Mouse (Mus musculus) stomach, postnatal 0 days (tissue): Measurements from ENCODE around the gene Hspb1. TPM values are rescaled to one million over a fixed set of nuclear protein-coding genes. Genes with fewer than 3 reads are reported as not detected.

Experiments used
- ATAC-seq: fragments of 200-750 bp; cut with Nextera tagmentation; 2 replicates; pipeline ENCODE4 v1.8.0; 2017; ENCODE audit not compliant: low FRiP score, low TSS enrichment
- DNase-seq: peaks from one replicate; pipeline ENCODE4 v3.0.0-alpha.2; 2016; ENCODE audit warnings: low spot score
- H3K27ac ChIP-seq: fragments of 300-500 bp; sonication (generic); replicated peaks from 2 replicates; pipeline ENCODE4 v1.5.1; 2014; ENCODE audit warnings: mild to moderate bottlenecking, control low read depth
- H3K27me3 ChIP-seq: fragments of 300-500 bp; sonication (generic); 2 replicates; pipeline ENCODE4 v1.6.1; 2014; ENCODE audit warnings: low read length; ENCODE audit not compliant: control insufficient read depth, insufficient read depth
- H3K36me3 ChIP-seq: fragments of 300-500 bp; sonication (generic); 2 replicates; pipeline ENCODE4 v1.6.1; 2014; ENCODE audit warnings: low read length, mixed read lengths; ENCODE audit not compliant: control insufficient read depth, insufficient read depth
- H3K4me1 ChIP-seq: fragments of 300-500 bp; sonication (generic); replicated peaks from 2 replicates; pipeline ENCODE4 v1.6.1; 2014; ENCODE audit warnings: antibody characterized with exemption; ENCODE audit not compliant: control insufficient read depth, insufficient read depth
- H3K4me2 ChIP-seq: fragments of 300-500 bp; sonication (generic); replicated peaks from 2 replicates; pipeline ENCODE4 v1.6.1; 2014; ENCODE audit warnings: low read depth, mild to moderate bottlenecking, control low read depth, moderate library complexity
- H3K4me3 ChIP-seq: fragments of 300-500 bp; sonication (generic); 2 replicates; pipeline ENCODE4 v1.5.1; 2014; ENCODE audit warnings: low read depth, low read length, control low read depth
- H3K9ac ChIP-seq: fragments of 300-500 bp; sonication (generic); 2 replicates; pipeline ENCODE4 v1.6.1; 2014; ENCODE audit warnings: mild to moderate bottlenecking, low read length, control low read depth, mixed read lengths
- H3K9me3 ChIP-seq: fragments of 300-500 bp; sonication (generic); 2 replicates; pipeline ENCODE4 v1.6.1; 2016; ENCODE audit warnings: low read length; ENCODE audit not compliant: control insufficient read depth
- CTCF ChIP-seq: IDR thresholded peaks from 2 replicates; pipeline ENCODE4 v1.5.1; 2016; ENCODE audit warnings: antibody characterized with exemption, low read depth, mild to moderate bottlenecking, moderate library complexity
- EP300 ChIP-seq: optimal IDR thresholded peaks from 2 replicates; pipeline ENCODE3; 2016; ENCODE audit warnings: antibody characterized with exemption
- WGBS: fragments of 180-500 bp; shearing (Covaris S2); extraction: QIAGEN DNeasy Blood & Tissue Kit; methylation state at CpG from one replicate; pipeline ENCODE4 v1.1.7; 2014; 5-methylcytosine and 5-hydroxymethylcytosine counted together
- polyA plus RNA-seq: library from polyadenylated mRNA; unstranded; fragments of >200 nt; fragmentation: Nextera tagmentation; extraction: Ambion mirVana; gene quantifications from 2 replicates; pipeline ENCODE4 v1.2.1, GENCODE M21; 2015

The Hspb1 gene
- 1,235 and 1,355 TPM in 2 replicates for polyA plus RNA-seq

GRCm38 (mm10) chr5:135887675-135888102, at the start of gene Hspb1:
Gene Hspb1, plus strand, starts transcription at chr5:135887919.
- no peaks in the 10 kb centered on the region for H3K9me3 ChIP-seq
- H3K4me1 ChIP-seq, result no peaks in the 10 kb centered on the region
- peak; percentile 74 for TF ChIP-seq EP300
- peak; percentile 19 for TF ChIP-seq CTCF
- peak within 1 kb of the TSS; percentile 55 for H3K4me3 ChIP-seq
- peak within 1 kb of the TSS; percentile 69 for H3K9ac ChIP-seq
- peak within 1 kb of the TSS; percentile 79 for H3K27ac ChIP-seq
- ATAC-seq (peak; percentile 83), DNase-seq (peak; percentile 77)
- no peaks in the 10 kb centered on the region for H3K36me3 ChIP-seq
- 2% methylated on average over 24 of the region's 24 CpGs for WGBS
- no peaks in the 10 kb centered on the region for H3K27me3 ChIP-seq
- peak within 1 kb of the TSS; percentile 61 for H3K4me2 ChIP-seq

GRCm38 (mm10) chr5:135841651-135842050, 46.1 kb upstream of the Hspb1 start:
- no peaks in the 10 kb centered on the region for H3K27me3 ChIP-seq
- H3K9me3 ChIP-seq, result no peaks in the 10 kb centered on the region
- DNase-seq, result no peak
- no peak for ATAC-seq
- no peaks in the 10 kb centered on the region for H3K4me1 ChIP-seq
- H3K9ac ChIP-seq, result no peak overlapping the region
- no peak overlapping the region for H3K4me3 ChIP-seq
- no peak overlapping the region for H3K4me2 ChIP-seq
- no peak overlapping the region for H3K27ac ChIP-seq
- 67% methylated on average over 6 of the region's 6 CpGs for WGBS
- no peaks in the 10 kb centered on the region for H3K36me3 ChIP-seq
- TF ChIP-seq CTCF, result no peak
- no peak for TF ChIP-seq EP300

- DNase-seq, result peak; percentile 66
- H3K27ac ChIP-seq, result no peak overlapping the region
- WGBS, result 25% methylated on average over 5 of the region's 5 CpGs
- H3K27me3 ChIP-seq, result no peaks in the 10 kb centered on the region
- H3K9ac ChIP-seq, result no peak overlapping the region
- H3K4me1 ChIP-seq, result no peaks in the 10 kb centered on the region
- H3K9me3 ChIP-seq, result no peaks in the 10 kb centered on the region
- TF ChIP-seq EP300, result no peak
- TF ChIP-seq CTCF, result no peak
- H3K4me3 ChIP-seq, result no peak overlapping the region
- H3K36me3 ChIP-seq, result no peaks in the 10 kb centered on the region
- ATAC-seq, result no peak
- H3K4me2 ChIP-seq, result no peak overlapping the region
Measured at GRCm38 (mm10) chr5:135843418-135843817, 44.3 kb upstream of the Hspb1 start.

- no peaks in the 10 kb centered on the region for H3K4me1 ChIP-seq
- no peaks in the 10 kb centered on the region for H3K27me3 ChIP-seq
- H3K27ac ChIP-seq, result no peak overlapping the region
- no peak overlapping the region for H3K9ac ChIP-seq
- H3K36me3 ChIP-seq, result no peaks in the 10 kb centered on the region
- H3K4me3 ChIP-seq, result no peak overlapping the region
- TF ChIP-seq EP300, result no peak
- TF ChIP-seq CTCF, result no peak
- DNase-seq, result no peak
- no peak for ATAC-seq
- H3K9me3 ChIP-seq, result no peaks in the 10 kb centered on the region
- H3K4me2 ChIP-seq, result no peak overlapping the region
- WGBS, result 73% methylated on average over 13 of the region's 13 CpGs
Measured at GRCm38 (mm10) chr5:135845676-135846320, 41.9 kb upstream of the Hspb1 start.

- WGBS, result 75% methylated on average over 4 of the region's 4 CpGs
- H3K4me1 ChIP-seq, result no peaks in the 10 kb centered on the region
Measured at GRCm38 (mm10) chr5:135847460-135847859, 40.3 kb upstream of the Hspb1 start.

GRCm38 (mm10) chr5:135847881-135848280, 39.8 kb upstream of the Hspb1 start:
- Histone ChIP-seq H3K36me3 (no peaks in the 10 kb centered on the region), H3K4me1 (no peaks in the 10 kb centered on the region), H3K9ac (no peak overlapping the region), H3K4me2 (no peak overlapping the region), H3K27ac (no peak overlapping the region), H3K4me3 (no peak overlapping the region), H3K27me3 (peaks cover 4% of the 10 kb centered on the region; the same call in 1 of the 2 replicates), H3K9me3 (no peaks in the 10 kb centered on the region)
- 78% methylated on average over 3 of the region's 3 CpGs for WGBS
- ATAC-seq (no peak), DNase-seq (no peak)
- TF ChIP-seq EP300, result no peak
- TF ChIP-seq CTCF, result no peak

More at GRCm38 (mm10) chr5:135847460-135847859, 40.3 kb upstream of the Hspb1 start:
- no peak overlapping the region for H3K4me3 ChIP-seq
- H3K4me2 ChIP-seq, result no peak overlapping the region
- DNase-seq (no peak), ATAC-seq (no peak)
- TF ChIP-seq CTCF (peak; percentile 27; the same call in 1 of the 2 replicates), EP300 (no peak)
- no peak overlapping the region for H3K27ac ChIP-seq
- H3K9me3 ChIP-seq, result no peaks in the 10 kb centered on the region
- H3K27me3 ChIP-seq, result peaks cover 4% of the 10 kb centered on the region; the same call in 1 of the 2 replicates
- no peak overlapping the region for H3K9ac ChIP-seq
- H3K36me3 ChIP-seq, result no peaks in the 10 kb centered on the region
